Mouse (Mus musculus) lung, adult 2 months (tissue): ENCODE data around the gene Krtap28-13. TPM values are rescaled to one million over a fixed set of nuclear protein-coding genes. Genes with fewer than 3 reads are reported as not detected.

Experiments
- DNase-seq: peaks from one replicate; pipeline ENCODE4 v3.0.0; 2022
- H3K4me1 ChIP-seq: fragments of 200-500 bp; 2 replicates; pipeline ENCODE4 v1.6.1; 2011; ENCODE audit warnings: low read length; ENCODE audit not compliant: control insufficient read depth, insufficient read depth
- H3K4me3 ChIP-seq: fragments of 200-500 bp; replicated peaks from 2 replicates; pipeline ENCODE3; 2011; ENCODE audit warnings: low read depth, mild to moderate bottlenecking, control low read depth, low read length; ENCODE audit errors: extremely low read depth
- CTCF ChIP-seq: fragments of 200-500 bp; IDR thresholded peaks from 2 replicates; pipeline ENCODE4 v1.5.1; 2011; ENCODE audit warnings: mild to moderate bottlenecking, low read length, control low read depth; ENCODE audit not compliant: insufficient read depth
- POLR2A ChIP-seq: fragments of 200-500 bp; IDR thresholded peaks from 2 replicates; pipeline ENCODE4 v1.6.1; 2011; ENCODE audit warnings: low read depth, mild to moderate bottlenecking, control low read depth, low read length, borderline replicate concordance; ENCODE audit errors: extremely low read depth
- WGBS: fragments of 180-500 bp; shearing (Covaris S2); methylation state at CpG from one replicate; pipeline ENCODE4 v1.1.7; 2018; 5-methylcytosine and 5-hydroxymethylcytosine counted together
- polyA plus RNA-seq: library from polyadenylated mRNA; depleted of rRNA; stranded (reverse); fragments of >200 nt; gene quantifications from 2 replicates; pipeline ENCODE4 v1.2.3, GENCODE M21; 2012; rRNA removed

The Krtap28-13 gene
- polyA plus RNA-seq, 1 experiment, result 0.12 TPM

GRCm38 (mm10) chr1:83077016-83077415 lies 16.3 kb downstream of the Krtap28-13 start:
- 61% methylated on average over 6 of the region's 6 CpGs for WGBS
- TF ChIP-seq CTCF (no peak), POLR2A (no peak)
- H3K4me3 ChIP-seq, result no peak overlapping the region
- H3K4me1 ChIP-seq, result no peaks in the 10 kb centered on the region
- DNase-seq, result no peak

GRCm38 (mm10) chr1:83084790-83085189 lies 24.1 kb downstream of the Krtap28-13 start:
- no peak for DNase-seq

GRCm38 (mm10) chr1:83091268-83091667 lies 30.5 kb downstream of the Krtap28-13 start:
- no peak for TF ChIP-seq POLR2A
- no peak for TF ChIP-seq CTCF
- Histone ChIP-seq H3K4me1 (no peaks in the 10 kb centered on the region), H3K4me3 (no peak overlapping the region)
- DNase-seq, result no peak
- 53% methylated on average over 3 of the region's 3 CpGs for WGBS

More at GRCm38 (mm10) chr1:83084790-83085189, 24.1 kb downstream of the Krtap28-13 start:
- Histone ChIP-seq H3K4me1 (no peaks in the 10 kb centered on the region; the same call in 1 of the 2 replicates), H3K4me3 (no peak overlapping the region)
- TF ChIP-seq CTCF (no peak), POLR2A (no peak)
- WGBS, result 69% methylated on average over 2 of the region's 2 CpGs

- no peak for DNase-seq
- TF ChIP-seq POLR2A (no peak), CTCF (no peak)
- no peaks in the 10 kb centered on the region; the same call in 1 of the 2 replicates for H3K4me1 ChIP-seq
- H3K4me3 ChIP-seq, result no peak overlapping the region
- WGBS, result 80% methylated on average over 4 of the region's 4 CpGs
These were observed 36.2 kb downstream of the Krtap28-13 start for GRCm38 (mm10) chr1:83096935-83097334.

- no peak for TF ChIP-seq POLR2A
- no peak for TF ChIP-seq CTCF
- WGBS, result 76% methylated on average over 2 of the region's 2 CpGs
- Histone ChIP-seq H3K4me3 (no peak overlapping the region), H3K4me1 (no peaks in the 10 kb centered on the region; the same call in 1 of the 2 replicates)
- no peak for DNase-seq
These were observed 38.4 kb downstream of the Krtap28-13 start for GRCm38 (mm10) chr1:83099160-83099559.

GRCm38 (mm10) chr1:83099580-83100137 lies 38.9 kb downstream of the Krtap28-13 start:
- WGBS, result 60% methylated on average over 7 of the region's 7 CpGs
- no peaks in the 10 kb centered on the region; the same call in 1 of the 2 replicates for H3K4me1 ChIP-seq
- DNase-seq, result no peak
- H3K4me3 ChIP-seq, result no peak overlapping the region
- no peak for TF ChIP-seq CTCF
- no peak for TF ChIP-seq POLR2A

GRCm38 (mm10) chr1:83101891-83102290 lies 41.2 kb downstream of the Krtap28-13 start:
- 27% methylated on average over 3 of the region's 3 CpGs for WGBS
- Histone ChIP-seq H3K4me3 (no peak overlapping the region), H3K4me1 (no peaks in the 10 kb centered on the region; the same call in 1 of the 2 replicates)
- no peak for TF ChIP-seq CTCF
- TF ChIP-seq POLR2A, result no peak
- no peak for DNase-seq

- WGBS, result 61% methylated on average over 1 of the region's 1 CpGs
- no peaks in the 10 kb centered on the region for H3K4me1 ChIP-seq
- TF ChIP-seq POLR2A, result no peak
- no peak for TF ChIP-seq CTCF
- no peak for DNase-seq
- no peak overlapping the region for H3K4me3 ChIP-seq
These were observed 44.7 kb downstream of the Krtap28-13 start for GRCm38 (mm10) chr1:83105464-83105863.

GRCm38 (mm10) chr1:83107410-83107978 lies 46.8 kb downstream of the Krtap28-13 start:
- TF ChIP-seq CTCF, result no peak
- no peak for TF ChIP-seq POLR2A
- Histone ChIP-seq H3K4me3 (no peak overlapping the region), H3K4me1 (no peaks in the 10 kb centered on the region)
- no peak for DNase-seq
- WGBS, result 74% methylated on average over 5 of the region's 5 CpGs

GRCm38 (mm10) chr1:83110992-83111391 lies 50.3 kb downstream of the Krtap28-13 start:
- no peak for TF ChIP-seq CTCF
- H3K4me1 ChIP-seq, result no peaks in the 10 kb centered on the region
- DNase-seq, result no peak
- H3K4me3 ChIP-seq, result no peak overlapping the region

Other genes starting within 250 kb of the Krtap28-13 start
- 51.1 and 70.6 TPM in 2 replicates for gene Agfg1, start 221.4 kb upstream of the Krtap28-13 start, polyA plus RNA-seq
- gene A030005L19Rik, start 147.6 kb upstream of the Krtap28-13 start, polyA plus RNA-seq, result 1.5 and 1.6 TPM in 2 replicates
- gene A030014E15Rik, start 136.0 kb upstream of the Krtap28-13 start, polyA plus RNA-seq, result 0.15 TPM in 1 of 2 replicates, not detected in the other
- not detected in 2 replicates for gene Gm6217, start 129.5 kb upstream of the Krtap28-13 start, polyA plus RNA-seq
- gene A030003K21Rik, start 117.5 kb upstream of the Krtap28-13 start, polyA plus RNA-seq, result not detected in 2 replicates
- not detected in 2 replicates for gene Gm7544, start 104.9 kb upstream of the Krtap28-13 start, polyA plus RNA-seq
- gene Gm47955, start 100.6 kb upstream of the Krtap28-13 start, polyA plus RNA-seq, result not detected in 2 replicates
- gene Gm47959, start 60.4 kb upstream of the Krtap28-13 start, polyA plus RNA-seq, result not detected in 2 replicates
- gene Slc19a3, start 22.5 kb upstream of the Krtap28-13 start, polyA plus RNA-seq, result 3.5 and 4.5 TPM in 2 replicates
- gene Krtap28-10, start 18.4 kb upstream of the Krtap28-13 start, polyA plus RNA-seq, result not detected in 2 replicates
- gene Gm47969, start 16.0 kb upstream of the Krtap28-13 start, polyA plus RNA-seq, result 0.57 and 0.66 TPM in 2 replicates
- gene A030005K14Rik, start 1.6 kb upstream of the Krtap28-13 start, polyA plus RNA-seq, result not detected in 2 replicates
- gene Ccl20, start 55.8 kb downstream of the Krtap28-13 start, polyA plus RNA-seq, result 0.32 and 0.42 TPM in 2 replicates
- gene Daw1, start 98.8 kb downstream of the Krtap28-13 start, polyA plus RNA-seq, result 1.5 and 2.1 TPM in 2 replicates